Mouse (Mus musculus) midbrain, embryonic 13.5 days (tissue): ENCODE measurements around the gene 1700012B07Rik. TPM values are rescaled to one million over a fixed set of nuclear protein-coding genes. Genes with fewer than 3 reads are reported as not detected.

Experiments used
- polyA plus RNA-seq: library from polyadenylated mRNA; unstranded; fragments of >200 nt; fragmentation: Nextera tagmentation; extraction: Ambion mirVana; gene quantifications from 2 replicates; pipeline ENCODE4 v1.2.1, GENCODE M21; 2015

The 1700012B07Rik gene
- polyA plus RNA-seq, 1 experiment from 2014 or later = not detected

Other genes with a start within 250 kb of the 1700012B07Rik start
- gene Wipi1, start 216.1 kb downstream of the 1700012B07Rik start, polyA plus RNA-seq = 12.2 and 12.8 TPM in 2 replicates
- 471 and 522 TPM in 2 replicates for gene Prkar1a, start 178.6 kb downstream of the 1700012B07Rik start, polyA plus RNA-seq
- gene Fam20a, start 105.8 kb downstream of the 1700012B07Rik start, polyA plus RNA-seq = 2.1 and 2.2 TPM in 2 replicates
- gene Abca8b, start 167.8 kb upstream of the 1700012B07Rik start, polyA plus RNA-seq = 0.97 and 1.1 TPM in 2 replicates